Mouse (Mus musculus): ENCODE data around the gene Mcat. TPM values are rescaled to one million over a fixed set of nuclear protein-coding genes. Genes with fewer than 3 reads are reported as not detected.
A peak's percentile ranks its signal among the peaks of the same experiment; 100 is the strongest.

The Mcat gene
- total and polyA plus RNA-seq, 2 experiments from 2014 or later: 36.9 to 54.2 TPM

DNA sequence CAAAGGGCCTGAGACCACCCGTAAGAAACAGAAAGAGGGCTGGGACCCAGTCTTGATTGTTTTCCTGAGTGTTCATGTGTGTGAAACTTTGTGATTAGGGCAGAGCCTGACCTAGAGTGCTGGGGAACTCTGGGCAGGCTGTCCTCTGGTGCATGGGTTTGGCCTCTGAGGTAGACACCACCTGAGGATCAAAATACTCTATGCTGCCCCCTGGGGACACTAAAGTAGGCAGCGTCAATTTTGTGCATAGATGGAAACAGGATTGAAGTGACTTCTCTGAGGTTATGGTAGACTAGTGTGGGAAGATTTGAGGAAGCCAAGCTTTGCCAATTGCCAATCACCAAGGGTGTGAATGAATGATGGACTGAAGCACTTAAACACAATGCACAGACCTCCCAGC lies 7.1 kb upstream of the Mcat start:
- no peaks in the 10 kb centered on the region for H3K4me1 ChIP-seq (ENCODE audit: insufficient read depth, low read length)
- no peaks in the 10 kb centered on the region for H3K27me3 ChIP-seq (ENCODE audit: insufficient read depth, low read length)
- ATAC-seq: no peak
- H3K9me3 ChIP-seq (ENCODE audit: low read length): no peaks in the 10 kb centered on the region
- H3K27ac ChIP-seq: no peak overlapping the region
- no peak overlapping the region for H3K4me2 ChIP-seq (ENCODE audit: low read depth, low read length)
- no peak overlapping the region for H3K4me3 ChIP-seq (ENCODE audit: low read length)
- 76% methylated on average over 2 of the region's 2 CpGs for WGBS
- no peak overlapping the region for H3K9ac ChIP-seq (replicated peaks; ENCODE audit: low read length)
- TF ChIP-seq CTCF (IDR thresholded peaks at IDR 0.05; ENCODE audit: low read depth): no peak
- DNase-seq (ENCODE audit: low spot score): no peak
- 0 out of 2 replicates have a peak, but pooled peaks cover 3% of the 10 kb centered on the region for H3K36me3 ChIP-seq (ENCODE audit: insufficient read depth, low read length)

DNA sequence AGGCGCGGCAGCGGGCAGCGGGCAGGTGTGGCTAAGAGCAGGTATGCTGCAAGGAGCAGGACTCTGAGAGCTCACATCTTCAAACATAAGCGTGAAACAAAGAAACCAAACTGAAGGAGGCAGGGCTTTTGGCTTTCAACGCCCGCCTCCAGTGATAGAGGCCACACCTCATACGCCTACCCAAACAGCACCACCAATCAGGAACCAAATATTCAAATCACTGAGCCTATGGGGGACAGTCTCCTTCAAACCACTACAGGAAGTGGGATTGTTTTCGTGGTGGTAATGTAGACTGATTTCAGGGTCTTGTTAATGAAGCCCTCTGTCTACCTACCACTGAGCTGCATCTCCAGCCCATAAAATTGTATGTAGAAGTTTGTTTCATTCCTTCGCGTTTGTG lies 6.1 kb upstream of the Mcat start:
- TF ChIP-seq CTCF (IDR thresholded peaks at IDR 0.05; ENCODE audit: low read depth): no peak
- DNase-seq (ENCODE audit: low spot score) (no peak), ATAC-seq (no peak)
- Histone ChIP-seq H3K4me1 (ENCODE audit: insufficient read depth, low read length) (no peaks in the 10 kb centered on the region), H3K36me3 (ENCODE audit: insufficient read depth, low read length) (no peaks in the 10 kb centered on the region), H3K4me3 (ENCODE audit: low read length) (no peak overlapping the region), H3K4me2 (ENCODE audit: low read depth, low read length) (no peak overlapping the region), H3K9me3 (ENCODE audit: low read length) (no peaks in the 10 kb centered on the region), H3K27ac (no peak overlapping the region), H3K9ac (replicated peaks; ENCODE audit: low read length) (no peak overlapping the region), H3K27me3 (ENCODE audit: insufficient read depth, low read length) (no peaks in the 10 kb centered on the region)
- WGBS: 62% methylated on average over 11 of the region's 11 CpGs

DNA sequence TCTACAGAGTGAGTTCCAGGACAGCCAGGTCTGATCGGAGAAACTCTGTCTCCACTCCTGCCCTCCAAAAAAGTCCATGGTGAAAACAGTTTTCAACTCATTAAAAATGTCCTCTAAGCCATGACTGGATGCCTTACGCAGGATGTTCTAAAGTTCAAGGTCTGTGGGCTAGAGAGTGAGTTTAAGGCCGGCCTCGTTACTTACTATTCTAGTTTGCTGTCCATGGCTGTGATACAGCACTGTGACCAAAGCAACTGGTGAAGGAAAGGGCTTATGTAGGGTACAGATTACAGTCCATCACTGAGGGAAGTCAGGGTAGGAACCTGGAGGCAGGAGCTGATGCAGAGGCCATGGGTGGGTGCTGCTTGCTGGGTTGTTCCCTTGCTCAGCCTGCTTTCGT lies 5.0 kb upstream of the Mcat start:
- Histone ChIP-seq H3K27ac (no peak overlapping the region), H3K4me2 (ENCODE audit: low read depth, low read length) (no peak overlapping the region), H3K4me3 (ENCODE audit: low read length) (no peak overlapping the region), H3K9me3 (ENCODE audit: low read length) (no peaks in the 10 kb centered on the region), H3K9ac (replicated peaks; ENCODE audit: low read length) (no peak overlapping the region), H3K4me1 (ENCODE audit: insufficient read depth, low read length) (peaks cover 6% of the 10 kb centered on the region; the same call in 1 of the 2 replicates), H3K36me3 (ENCODE audit: insufficient read depth, low read length) (no peaks in the 10 kb centered on the region), H3K27me3 (ENCODE audit: insufficient read depth, low read length) (no peaks in the 10 kb centered on the region)
- ATAC-seq: no peak
- WGBS: 93% methylated on average over 5 of the region's 5 CpGs
- no peak for DNase-seq (ENCODE audit: low spot score)
- TF ChIP-seq CTCF (IDR thresholded peaks at IDR 0.05; ENCODE audit: low read depth): no peak

DNA sequence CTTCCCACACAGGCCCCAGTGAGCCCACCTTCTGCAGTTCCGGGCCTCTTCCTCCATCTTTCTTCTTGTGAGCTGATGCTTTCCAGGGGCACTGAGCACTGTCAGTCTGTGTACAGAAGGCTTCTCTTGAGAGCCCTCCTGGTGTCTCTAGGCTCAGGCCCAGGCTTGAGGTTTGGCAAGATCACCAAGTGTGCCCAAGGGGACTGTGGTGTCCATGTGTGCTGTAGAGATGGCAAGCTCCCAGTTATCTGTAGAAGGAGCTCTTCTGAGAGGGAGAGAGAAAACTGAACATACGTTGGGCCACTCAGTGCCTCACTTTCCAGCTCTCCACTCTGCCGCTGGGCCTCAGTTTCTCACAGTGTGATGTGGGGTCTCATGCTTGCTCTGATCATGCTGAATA lies 4.1 kb upstream of the Mcat start:
- Histone ChIP-seq H3K9me3 (ENCODE audit: low read length) (no peaks in the 10 kb centered on the region), H3K9ac (replicated peaks; ENCODE audit: low read length) (no peak overlapping the region), H3K4me1 (ENCODE audit: insufficient read depth, low read length) (peaks cover 12% of the 10 kb centered on the region; the same call in 1 of the 2 replicates), H3K4me2 (ENCODE audit: low read depth, low read length) (no peak overlapping the region), H3K4me3 (ENCODE audit: low read length) (no peak overlapping the region), H3K27me3 (ENCODE audit: insufficient read depth, low read length) (no peaks in the 10 kb centered on the region), H3K36me3 (ENCODE audit: insufficient read depth, low read length) (no peaks in the 10 kb centered on the region), H3K27ac (no peak overlapping the region)
- DNase-seq (ENCODE audit: low spot score) (no peak), ATAC-seq (no peak)
- WGBS: 86% methylated on average over 3 of the region's 3 CpGs
- no peak for TF ChIP-seq CTCF (IDR thresholded peaks at IDR 0.05; ENCODE audit: low read depth)

DNA sequence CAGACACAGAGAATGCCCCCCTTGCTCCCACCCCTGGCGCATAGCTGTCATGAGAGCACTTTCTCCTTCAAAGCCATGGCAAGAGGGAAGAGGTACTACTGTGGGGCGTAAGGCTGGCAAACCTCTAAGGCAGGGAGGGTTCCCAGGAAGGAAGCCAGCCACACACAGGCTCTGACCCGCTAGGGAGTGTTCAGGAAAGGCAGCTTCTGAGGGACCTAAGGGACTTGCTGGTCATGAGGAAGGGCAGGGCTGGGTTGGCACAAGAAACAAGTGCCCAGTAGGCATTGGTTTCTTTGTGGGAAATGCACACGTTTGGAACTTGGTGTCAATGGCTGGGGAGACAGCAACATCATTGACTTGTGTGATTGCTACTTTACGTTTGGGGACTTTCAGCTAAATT lies 2.4 kb upstream of the Mcat start:
- Histone ChIP-seq H3K9me3 (ENCODE audit: low read length) (no peaks in the 10 kb centered on the region), H3K27ac (no peak overlapping the region), H3K27me3 (ENCODE audit: insufficient read depth, low read length) (no peaks in the 10 kb centered on the region), H3K4me3 (ENCODE audit: low read length) (no peak overlapping the region), H3K4me1 (ENCODE audit: insufficient read depth, low read length) (peaks cover 12% of the 10 kb centered on the region; the same call in 1 of the 2 replicates), H3K36me3 (ENCODE audit: insufficient read depth, low read length) (no peaks in the 10 kb centered on the region), H3K9ac (replicated peaks; ENCODE audit: low read length) (no peak overlapping the region), H3K4me2 (ENCODE audit: low read depth, low read length) (no peak overlapping the region)
- no peak for ATAC-seq
- no peak for TF ChIP-seq CTCF (IDR thresholded peaks at IDR 0.05; ENCODE audit: low read depth)
- DNase-seq (ENCODE audit: low spot score): no peak
- 67% methylated on average over 5 of the region's 5 CpGs for WGBS

DNA sequence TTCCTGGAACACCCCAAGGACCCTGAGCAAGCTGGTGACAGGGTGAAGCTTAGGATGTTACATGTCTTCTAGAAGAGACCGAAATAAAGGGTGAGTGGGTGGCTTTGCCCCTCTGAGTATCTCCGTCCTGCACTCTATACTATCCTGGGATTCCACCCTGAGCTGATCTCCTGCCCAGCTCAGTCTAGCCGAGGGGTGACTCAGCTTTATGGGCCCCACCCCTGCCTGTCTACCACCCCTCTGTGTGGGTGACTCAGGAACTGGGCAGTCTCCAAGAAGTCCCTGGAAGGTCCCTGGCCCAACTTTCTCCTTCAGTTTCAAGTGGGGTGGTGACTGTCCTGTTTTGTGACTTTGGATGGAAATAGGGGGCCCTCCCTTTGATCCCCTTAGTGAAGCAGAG lies 1.8 kb upstream of the Mcat start:
- no peak for TF ChIP-seq CTCF (IDR thresholded peaks at IDR 0.05; ENCODE audit: low read depth)
- WGBS: 84% methylated on average over 3 of the region's 3 CpGs
- no peaks in the 10 kb centered on the region for H3K9me3 ChIP-seq (ENCODE audit: low read length)

DNA sequence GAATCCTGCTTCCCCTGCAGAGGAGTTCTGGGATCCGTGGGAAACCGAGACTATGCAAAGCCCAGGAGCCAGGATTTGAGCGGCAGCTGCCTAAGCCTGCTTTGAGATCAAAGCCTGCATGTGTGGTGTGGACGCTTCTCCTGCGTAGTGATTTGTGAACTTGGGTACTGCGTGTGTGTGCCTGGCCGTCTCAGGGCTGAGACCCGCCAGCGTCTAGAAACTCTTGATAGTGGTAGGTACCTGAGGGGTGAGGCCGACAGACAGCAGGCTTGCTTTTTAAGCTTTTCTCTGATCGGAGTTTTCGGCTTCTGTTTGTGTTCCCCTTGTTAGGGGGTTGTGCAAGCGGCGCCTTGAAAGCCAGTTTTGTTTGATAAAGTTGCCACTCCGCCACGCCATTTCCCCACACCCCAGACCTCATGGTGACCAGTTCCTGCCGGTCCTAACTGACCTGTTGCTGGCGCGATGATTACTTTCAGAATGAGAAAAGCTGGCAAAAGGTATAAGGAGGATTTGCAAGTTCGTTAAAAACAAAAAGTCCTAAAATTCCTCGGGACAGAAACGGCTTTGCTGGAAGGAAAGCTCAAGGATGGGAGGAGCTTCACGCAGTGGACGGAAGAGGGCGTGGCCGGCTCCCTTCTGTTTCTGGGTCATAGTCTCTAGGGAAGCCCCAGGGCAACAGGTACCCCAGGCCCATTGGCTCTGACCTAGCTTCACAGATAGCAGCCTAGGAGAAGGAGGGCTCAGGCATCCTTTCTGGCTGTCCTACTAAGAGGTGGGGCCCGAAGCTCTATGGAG lies 467 bp upstream of the Mcat start:
- H3K9ac ChIP-seq (replicated peaks; ENCODE audit: low read length): peak overlapping the region; percentile 33; the same call in 1 of the 2 replicates
- peak; percentile 22 for DNase-seq (ENCODE audit: low spot score)
- TF ChIP-seq CTCF (IDR thresholded peaks at IDR 0.05; ENCODE audit: low read depth): no peak
- H3K27me3 ChIP-seq (ENCODE audit: insufficient read depth, low read length): no peaks in the 10 kb centered on the region
- H3K36me3 ChIP-seq (ENCODE audit: insufficient read depth, low read length): no peaks in the 10 kb centered on the region
- no peak overlapping the region for H3K27ac ChIP-seq
- ATAC-seq: no peak
- H3K9me3 ChIP-seq (ENCODE audit: low read length): no peaks in the 10 kb centered on the region
- peak overlapping the region; percentile 33 for H3K4me3 ChIP-seq (ENCODE audit: low read length)
- 3% methylated on average over 27 of the region's 27 CpGs for WGBS
- H3K4me1 ChIP-seq (ENCODE audit: insufficient read depth, low read length): peaks cover 12% of the 10 kb centered on the region; the same call in 1 of the 2 replicates
- H3K4me2 ChIP-seq (ENCODE audit: low read depth, low read length): peak overlapping the region; percentile 67

More for the DNA sequence above, 1.8 kb upstream of the Mcat start:
- peaks cover 12% of the 10 kb centered on the region; the same call in 1 of the 2 replicates for H3K4me1 ChIP-seq (ENCODE audit: insufficient read depth, low read length)
- no peaks in the 10 kb centered on the region for H3K36me3 ChIP-seq (ENCODE audit: insufficient read depth, low read length)
- ATAC-seq (no peak), DNase-seq (ENCODE audit: low spot score) (no peak)
- H3K4me3 ChIP-seq (ENCODE audit: low read length): no peak overlapping the region
- H3K27me3 ChIP-seq (ENCODE audit: insufficient read depth, low read length): no peaks in the 10 kb centered on the region
- no peak overlapping the region for H3K27ac ChIP-seq
- no peak overlapping the region for H3K9ac ChIP-seq (replicated peaks; ENCODE audit: low read length)
- H3K4me2 ChIP-seq (ENCODE audit: low read depth, low read length): no peak overlapping the region
